Mouse (Mus musculus) MEL (cell line): ENCODE results near the gene Lypd6b. TPM values are rescaled to one million over a fixed set of nuclear protein-coding genes. Genes with fewer than 3 reads are reported as not detected.

Experiments
- DNase-seq: peaks from one replicate; pipeline ENCODE4 v3.0.0; 2011; ENCODE audit warnings: low read depth, low spot score
- H3K27ac ChIP-seq: 2 replicates; pipeline ENCODE4 v1.5.1; 2012; ENCODE audit warnings: low read depth, mild to moderate bottlenecking, control low read depth, low read length, moderate library complexity; ENCODE audit not compliant: control insufficient read depth
- H3K27me3 ChIP-seq, 2 experiments: fragments of 150-350 bp in 1 of 2; sonication (generic) in 1 of 2; 2 replicates each; pipeline ENCODE4 v1.6.1; 2012; ENCODE audit warnings: low read length in 2 of 2, mild to moderate bottlenecking in 2 of 2, improper control_type of control experiment in 1 of 2, moderate library complexity in 1 of 2; ENCODE audit not compliant: insufficient read depth in 2 of 2, control insufficient read depth in 1 of 2
- H3K36me3 ChIP-seq, 2 experiments: 2 replicates each; pipeline ENCODE4 v1.6.1; 2012 to 2014; ENCODE audit warnings: low read length in 2 of 2, improper control_type of control experiment in 1 of 2, inconsistent platforms in 1 of 2, mild to moderate bottlenecking in 1 of 2; ENCODE audit not compliant: insufficient read depth in 2 of 2, control insufficient read depth in 1 of 2
- H3K4me1 ChIP-seq, 2 experiments: fragments of 150-350 bp in 1 of 2; sonication (generic) in 1 of 2; 2 replicates each; pipeline ENCODE4 v1.6.1; 2012; ENCODE audit warnings: low read length in 2 of 2, improper control_type of control experiment in 1 of 2, mild to moderate bottlenecking in 1 of 2; ENCODE audit not compliant: insufficient read depth in 2 of 2, control insufficient read depth in 1 of 2
- H3K4me3 ChIP-seq, 2 experiments: fragments of 150-350 bp in 1 of 2; sonication (generic) in 1 of 2; 2 replicates each; pipeline ENCODE4 v1.5.1; 2012; ENCODE audit warnings: low read depth in 2 of 2, low read length in 2 of 2, mild to moderate bottlenecking in 2 of 2, moderate library complexity in 2 of 2, control low read depth in 1 of 2, improper control_type of control experiment in 1 of 2; ENCODE audit not compliant: control insufficient read depth in 1 of 2, insufficient read depth in 1 of 2
- H3K79me2 ChIP-seq: 2 replicates; pipeline ENCODE4 v1.6.1; 2012; ENCODE audit warnings: mild to moderate bottlenecking, low read length, moderate library complexity; ENCODE audit not compliant: control insufficient read depth, poor library complexity, insufficient read depth
- H3K9ac ChIP-seq: 2 replicates; pipeline ENCODE4 v1.6.1; 2012; ENCODE audit warnings: low read depth, mild to moderate bottlenecking, control low read depth, low read length, moderate library complexity; ENCODE audit not compliant: control insufficient read depth, poor library complexity, severe bottlenecking
- H3K9me3 ChIP-seq: fragments of 150-350 bp; sonication (generic); replicated peaks from 2 replicates; pipeline ENCODE4 v1.6.1; 2012; ENCODE audit warnings: mild to moderate bottlenecking, low read length, improper control_type of control experiment, moderate library complexity; ENCODE audit not compliant: insufficient read depth
- CHD1 ChIP-seq: IDR thresholded peaks from 2 replicates; pipeline ENCODE4 v1.6.1; 2012; ENCODE audit warnings: low read depth, mild to moderate bottlenecking, inconsistent platforms, low read length, improper control_type of control experiment
- CTCF ChIP-seq, 3 experiments: IDR thresholded peaks in 2 of 3; conservative IDR thresholded peaks in 1 of 3; 2 replicates each; pipeline ENCODE4 v1.5.1; 2011 to 2012; ENCODE audit warnings: low read length in 3 of 3, low read depth in 2 of 3, mild to moderate bottlenecking in 2 of 3, improper control_type of control experiment in 1 of 3, inconsistent platforms in 1 of 3, mixed read lengths in 1 of 3, moderate library complexity in 1 of 3; ENCODE audit not compliant: control insufficient read depth in 1 of 3, insufficient read depth in 1 of 3, poor library complexity in 1 of 3, severe bottlenecking in 1 of 3
- EP300 ChIP-seq, 2 experiments: IDR thresholded peaks; 2 replicates each; pipeline ENCODE4 v1.6.1; 2011; ENCODE audit warnings: improper control_type of control experiment in 2 of 2, low read length in 2 of 2, low read depth in 1 of 2, mild to moderate bottlenecking in 1 of 2
- ETS1 ChIP-seq: IDR thresholded peaks from 2 replicates; pipeline ENCODE4 v1.6.1; 2012; ENCODE audit warnings: low read depth, mild to moderate bottlenecking, inconsistent platforms, low read length, improper control_type of control experiment, moderate library complexity
- GABPA ChIP-seq: IDR thresholded peaks from 2 replicates; pipeline ENCODE4 v1.6.1; 2012; ENCODE audit warnings: low read depth, mild to moderate bottlenecking, inconsistent platforms, low read length, improper control_type of control experiment, moderate library complexity
- GATA1 ChIP-seq: IDR thresholded peaks from 2 replicates; pipeline ENCODE4 v1.6.1; 2011; ENCODE audit warnings: low read depth, low read length, improper control_type of control experiment
- HCFC1 ChIP-seq: IDR thresholded peaks from 2 replicates; pipeline ENCODE4 v1.6.1; 2012; ENCODE audit warnings: low read depth, mild to moderate bottlenecking, inconsistent platforms, low read length, improper control_type of control experiment, moderate library complexity
- JUND ChIP-seq: IDR thresholded peaks from 2 replicates; pipeline ENCODE4 v1.6.1; 2011; ENCODE audit warnings: low read depth, mild to moderate bottlenecking, improper control_type of control experiment, low read length
- MYB ChIP-seq: IDR thresholded peaks from 2 replicates; pipeline ENCODE4 v1.6.1; 2011; ENCODE audit warnings: mild to moderate bottlenecking, low read depth, low read length, improper control_type of control experiment
- MYC ChIP-seq: IDR thresholded peaks from 2 replicates; pipeline ENCODE4 v1.6.1; 2011; ENCODE audit warnings: low read depth, mild to moderate bottlenecking, low read length, improper control_type of control experiment, moderate library complexity
- NRF1 ChIP-seq: IDR thresholded peaks from 2 replicates; pipeline ENCODE4 v1.6.1; 2014; ENCODE audit warnings: low read depth, mild to moderate bottlenecking, inconsistent platforms, low read length, improper control_type of control experiment, moderate library complexity; ENCODE audit not compliant: poor library complexity, insufficient read depth, severe bottlenecking
- POLR2A ChIP-seq, 2 experiments: IDR thresholded peaks; 2 replicates each; pipeline ENCODE4 v1.6.1; 2011 to 2012; ENCODE audit warnings: low read length in 2 of 2, mild to moderate bottlenecking in 2 of 2, control low read depth in 1 of 2, improper control_type of control experiment in 1 of 2, low read depth in 1 of 2, moderate library complexity in 1 of 2; ENCODE audit not compliant: control insufficient read depth in 1 of 2, insufficient read depth in 1 of 2, poor library complexity in 1 of 2
- TAL1 ChIP-seq: IDR thresholded peaks from 2 replicates; pipeline ENCODE4 v1.6.1; 2012; ENCODE audit warnings: mild to moderate bottlenecking, inconsistent platforms, low read length, moderate library complexity, mixed read lengths
- TBP ChIP-seq: IDR thresholded peaks from 2 replicates; pipeline ENCODE4 v1.8.0; 2011; ENCODE audit warnings: low read depth, low read length, improper control_type of control experiment
- TCF12 ChIP-seq: IDR thresholded peaks from 2 replicates; pipeline ENCODE4 v1.6.1; 2014; ENCODE audit warnings: low read depth, mild to moderate bottlenecking, inconsistent platforms, low read length, improper control_type of control experiment, moderate library complexity
- UBTF ChIP-seq: IDR thresholded peaks from 2 replicates; pipeline ENCODE4 v1.6.1; 2012; ENCODE audit warnings: low read depth, mild to moderate bottlenecking, inconsistent platforms, low read length, improper control_type of control experiment, moderate library complexity, borderline replicate concordance; ENCODE audit not compliant: insufficient read depth
- USF2 ChIP-seq, 2 experiments: IDR thresholded peaks; 2 replicates each; pipeline ENCODE4 v1.6.1; 2011 to 2012; ENCODE audit warnings: improper control_type of control experiment in 2 of 2, low read length in 2 of 2, borderline replicate concordance in 1 of 2, inconsistent platforms in 1 of 2, low read depth in 1 of 2, mild to moderate bottlenecking in 1 of 2; ENCODE audit not compliant: insufficient read depth in 1 of 2
- ZC3H11A ChIP-seq: IDR thresholded peaks from 2 replicates; pipeline ENCODE4 v1.6.1; 2012; ENCODE audit warnings: low read depth, mild to moderate bottlenecking, inconsistent platforms, low read length, improper control_type of control experiment
- ZNF384 ChIP-seq: IDR thresholded peaks from 2 replicates; pipeline ENCODE4 v1.6.1; 2012; ENCODE audit warnings: low read depth, mild to moderate bottlenecking, inconsistent platforms, low read length, improper control_type of control experiment
- polyA plus RNA-seq, 2 experiments: library from polyadenylated mRNA; stranded (reverse) in 1 of 2; unstranded in 1 of 2; fragments of >175 nt in 1 of 2; fragments of >200 nt in 1 of 2; gene quantifications; 2 replicates each; pipeline versions ENCODE4 v1.2.1 to v1.2.4; 2012; ENCODE audit warnings: low replicate concordance in 2 of 2, low read depth in 1 of 2; ENCODE audit not compliant: insufficient read length in 2 of 2, insufficient read depth in 1 of 2, missing spikeins in 1 of 2
- total RNA-seq: library from RNA; depleted of rRNA; stranded (reverse); fragments of 300-350 nt; gene quantifications from 2 replicates; pipeline ENCODE4 v1.2.3, GENCODE M21; 2012

Lypd6b gene
- total and polyA plus RNA-seq, 3 experiments = not detected

GRCm38 (mm10) chr2:49818126-49818525 is 30.6 kb downstream of the Lypd6b start:
- no peak for DNase-seq
- TF ChIP-seq CHD1 (no peak), ETS1 (no peak), GABPA (no peak), TBP (no peak), USF2 (IDR thresholded peaks at IDR 0.05; ENCODE audit: borderline replicate concordance in 1 of 2, insufficient read depth in 1 of 2, low read depth in 1 of 2, low read length in 2 of 2) (no peak), TCF12 (no peak), NRF1 (no peak), MYB (no peak)

GRCm38 (mm10) chr2:49822312-49822711 is 34.8 kb downstream of the Lypd6b start:
- no peak overlapping the region for H3K9ac ChIP-seq
- no peak for DNase-seq
- H3K4me1 ChIP-seq = no peaks in the 10 kb centered on the region
- H3K27me3 ChIP-seq = no peaks in the 10 kb centered on the region
- no peak overlapping the region for H3K27ac ChIP-seq
- no peaks in the 10 kb centered on the region for H3K36me3 ChIP-seq
- TF ChIP-seq TAL1 (no peak), ZC3H11A (no peak), GATA1 (no peak), GABPA (no peak), CTCF (IDR thresholded peaks at IDR 0.05 in 2 of 3, conservative IDR thresholded peaks at IDR 0.05 in 1 of 3; ENCODE audit: control insufficient read depth in 1 of 3, insufficient read depth in 1 of 3, low read depth in 2 of 3, low read length in 3 of 3, poor library complexity in 1 of 3, severe bottlenecking in 1 of 3) (no peak), JUND (no peak), ZNF384 (no peak), MYC (no peak), TCF12 (no peak), HCFC1 (no peak), EP300 (IDR thresholded peaks at IDR 0.05; ENCODE audit: low read depth in 1 of 2, low read length in 2 of 2) (no peak), CHD1 (no peak), POLR2A (IDR thresholded peaks at IDR 0.05; ENCODE audit: control insufficient read depth in 1 of 2, insufficient read depth in 1 of 2, low read depth in 1 of 2, low read length in 2 of 2, poor library complexity in 1 of 2) (no peak), UBTF (no peak), TBP (no peak)
- H3K79me2 ChIP-seq = no peaks in the 10 kb centered on the region
- no peaks in the 10 kb centered on the region for H3K9me3 ChIP-seq
- no peak overlapping the region for H3K4me3 ChIP-seq

More at GRCm38 (mm10) chr2:49818126-49818525, 30.6 kb downstream of the Lypd6b start:
- no peaks in the 10 kb centered on the region for H3K9me3 ChIP-seq
- no peak overlapping the region for H3K9ac ChIP-seq
- H3K4me3 ChIP-seq = no peak overlapping the region
- peaks cover 0 to 4% of the 10 kb centered on the region in 2 experiments; a peak in 1 of 4 replicates for H3K4me1 ChIP-seq
- H3K36me3 ChIP-seq = no peaks in the 10 kb centered on the region
- no peaks in the 10 kb centered on the region for H3K27me3 ChIP-seq
- H3K79me2 ChIP-seq = no peaks in the 10 kb centered on the region
- no peak overlapping the region for H3K27ac ChIP-seq
